Mouse (Mus musculus) B cell, adult (primary cell): Measurements from ENCODE around the gene Mpzl2. TPM values are rescaled to one million over a fixed set of nuclear protein-coding genes. Genes with fewer than 3 reads are reported as not detected.

Experiments
- total RNA-seq: library from RNA; stranded (reverse); gene quantifications from 4 replicates; pipeline ENCODE4 v1.2.4, GENCODE M21; 2023; ENCODE audit not compliant: inconsistent age

The Mpzl2 gene
- 0.27 to 1.1 TPM (median 0.77 TPM) in 4 replicates for total RNA-seq

DNA sequence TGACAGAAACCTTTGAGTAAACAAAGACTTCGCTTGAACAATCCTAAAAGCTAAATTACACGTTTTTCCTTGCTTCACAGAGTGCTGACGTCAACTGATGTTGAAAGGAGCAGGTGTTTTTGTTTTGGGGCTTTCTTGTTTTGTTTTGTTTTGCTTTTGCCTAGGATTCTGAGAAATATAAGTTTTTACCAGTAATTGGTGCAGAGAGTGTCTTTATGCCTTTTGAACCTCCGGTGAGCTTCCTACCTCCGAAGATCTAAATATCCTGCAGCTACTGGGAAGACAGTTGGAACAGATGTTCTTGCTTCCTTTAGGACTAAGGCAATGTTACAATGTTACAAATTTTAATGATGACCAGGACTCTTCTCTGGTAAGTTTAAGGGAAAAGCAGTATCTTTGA lies at the start of gene Mpzl2:
Gene Mpzl2, plus strand, starts transcription at position 301 of the 400 bp plus-strand sequence.

DNA sequence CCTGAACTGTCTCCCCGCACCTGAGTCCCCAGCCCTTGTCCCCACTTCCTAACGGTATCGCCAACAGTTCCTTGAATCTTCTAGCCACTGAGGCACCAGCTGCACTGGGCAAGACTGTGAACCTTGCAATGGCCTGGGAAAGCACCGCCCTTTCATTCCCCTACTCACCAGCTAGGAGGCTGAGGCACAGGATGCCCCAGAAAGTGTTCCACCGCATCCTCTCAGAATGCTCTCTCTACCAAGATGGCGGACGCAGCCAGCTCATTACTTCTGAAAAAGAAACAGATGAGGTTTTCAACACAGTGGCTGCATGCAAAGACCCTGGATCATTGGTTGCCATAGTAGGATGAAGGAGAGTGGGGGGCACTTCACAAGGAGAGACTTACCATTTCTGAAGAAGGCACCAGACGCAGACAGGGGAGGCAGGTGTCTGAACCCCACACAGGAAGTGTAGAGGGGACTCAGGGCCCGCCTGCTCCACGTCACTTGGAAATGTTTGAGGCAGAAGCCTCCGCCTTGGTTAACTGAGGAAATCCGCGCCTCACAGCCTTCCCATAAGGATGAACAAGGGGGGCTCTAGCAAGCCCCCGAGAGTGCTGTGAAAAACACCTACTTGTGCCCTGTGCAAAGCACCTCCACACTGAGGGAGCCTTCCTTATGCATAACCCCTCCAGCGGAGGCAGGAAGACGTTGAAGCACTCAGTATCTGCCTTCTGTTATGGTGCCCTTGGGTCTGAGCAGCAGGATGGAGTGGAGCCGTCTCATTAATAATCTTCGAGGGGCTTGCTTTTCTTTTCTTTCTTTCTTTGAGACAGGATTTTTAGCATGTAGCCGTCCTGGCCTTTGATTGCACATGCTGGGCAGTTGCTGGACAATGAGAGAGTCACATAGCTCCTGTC lies 30.2 kb upstream of the Mpzl2 start, which contains the start of gene Cd3e:
Gene Cd3e, minus strand, starts transcription at position 448 of the 899 bp plus-strand sequence.

DNA sequence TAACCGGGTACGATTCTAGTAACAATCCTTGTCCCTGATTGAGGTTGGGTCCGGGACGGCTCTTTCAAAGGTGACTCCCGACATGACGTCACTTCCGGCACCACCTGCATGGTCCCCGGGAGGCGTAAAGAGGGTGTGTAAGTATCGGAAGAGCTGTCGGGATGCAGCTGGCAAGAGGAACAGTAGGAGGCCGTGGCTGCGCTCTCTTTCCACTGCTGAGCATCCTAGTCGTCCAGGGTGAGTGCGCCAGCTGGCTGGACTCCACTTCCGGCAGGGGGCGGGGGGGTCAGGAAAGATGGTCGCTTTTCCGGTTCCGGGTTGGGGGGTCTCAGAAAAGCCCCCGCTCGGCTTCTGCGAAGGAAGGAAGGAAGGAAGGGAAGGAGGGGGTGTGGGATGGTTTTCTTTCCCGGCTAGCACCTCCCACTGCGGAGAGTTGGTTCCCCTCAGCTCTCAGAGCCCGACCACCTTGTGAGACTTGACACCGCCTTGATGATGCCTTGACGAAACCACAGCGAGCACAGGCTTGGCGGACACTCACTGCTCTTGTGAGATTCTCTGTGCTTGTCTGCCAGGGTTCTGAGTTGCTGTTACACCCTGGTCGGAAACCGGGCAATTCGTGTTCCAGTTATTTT lies 15.6 kb downstream of the Mpzl2 start, which contains the start of gene Mpzl3:
Gene Mpzl3, plus strand, starts transcription at position 105 of the 632 bp plus-strand sequence.

DNA sequence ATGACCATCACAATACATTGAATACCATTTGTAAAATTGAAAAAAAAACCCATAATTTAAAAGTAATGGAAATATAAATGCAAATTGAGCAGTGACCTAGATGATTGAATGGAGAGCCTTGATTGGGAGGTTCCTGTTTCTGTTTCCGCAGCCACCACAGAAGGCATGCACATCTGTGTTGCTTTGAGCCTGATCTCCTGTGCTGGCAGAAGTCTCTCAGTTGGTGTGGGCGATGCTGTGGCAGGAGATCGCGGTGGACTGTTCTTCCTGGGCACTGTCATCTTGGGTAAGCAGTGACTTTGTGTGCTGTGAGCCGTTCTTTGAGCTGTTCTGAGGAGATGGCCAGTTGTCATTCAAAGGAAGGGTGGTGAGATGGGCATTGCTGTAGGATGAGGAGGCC lies 39.4 kb downstream of the Mpzl2 start, which contains the start of gene Jaml:
Gene Jaml, plus strand, starts transcription at position 173 of the 400 bp plus-strand sequence.

Other genes with a start within 250 kb of the Mpzl2 start
- 0.64 to 0.87 TPM (median 0.64 TPM) in 3 of 4 replicates, not detected in the other for gene Tmem25, start 240.5 kb upstream of the Mpzl2 start, total RNA-seq
- gene Ttc36, start 236.7 kb upstream of the Mpzl2 start, total RNA-seq: 3.3 to 6.1 TPM (median 4.9 TPM) in 4 replicates
- 109 to 145 TPM (median 140 TPM) in 4 replicates for gene Kmt2a, start 158.5 kb upstream of the Mpzl2 start, total RNA-seq
- gene Atp5l, start 119.1 kb upstream of the Mpzl2 start, total RNA-seq: 137 to 172 TPM (median 149 TPM) in 4 replicates
- gene Ube4a, start 74.2 kb upstream of the Mpzl2 start, total RNA-seq: 81.6 to 97.6 TPM (median 87.8 TPM) in 4 replicates
- 1.1 to 4.0 TPM (median 2.6 TPM) in 4 replicates for gene Cd3g, start 59.4 kb upstream of the Mpzl2 start, total RNA-seq
- gene Cd3d, start 58.0 kb upstream of the Mpzl2 start, total RNA-seq: 0.99 to 5.0 TPM (median 2.6 TPM) in 4 replicates
- gene Cd3e, start 30.2 kb upstream of the Mpzl2 start, total RNA-seq: 2.4 to 5.5 TPM (median 3.6 TPM) in 4 replicates
- 6.6 to 7.4 TPM (median 7.2 TPM) in 4 replicates for gene Mpzl3, start 15.4 kb downstream of the Mpzl2 start, total RNA-seq
- 18.6 to 28.7 TPM (median 24.3 TPM) in 4 replicates for gene Jaml, start 39.4 kb downstream of the Mpzl2 start, total RNA-seq
- 0.26 to 0.69 TPM (median 0.29 TPM) in 4 replicates for gene Scn2b, start 78.0 kb downstream of the Mpzl2 start, total RNA-seq
- gene Scn4b, start 98.6 kb downstream of the Mpzl2 start, total RNA-seq: 0.24 to 0.54 TPM (median 0.45 TPM) in 4 replicates
- 0.39 to 0.90 TPM in 2 of 4 replicates, not detected in the others for gene BC049352, start 142.2 kb downstream of the Mpzl2 start, total RNA-seq
- gene Tmprss4, start 164.3 kb downstream of the Mpzl2 start, total RNA-seq: not detected in 4 replicates
- 197 to 207 TPM (median 199 TPM) in 4 replicates for gene Il10ra, start 229.3 kb downstream of the Mpzl2 start, total RNA-seq